Mouse (Mus musculus): ENCODE measurements around the gene Epb41l4b.

- TF ChIP-seq CTCF (IDR thresholded peaks at IDR 0.05; ENCODE audit: low read depth): no peak
- TF ChIP-seq EP300 (IDR thresholded peaks at IDR 0.05; ENCODE audit: low read depth): no peak
These were observed 13.4 kb upstream of the Epb41l4b start for GRCm38 (mm10) chr4:57156549-57157169.
